Mouse (Mus musculus) cerebellum, adult 11-12 months (tissue): ENCODE data around the gene Phkb.
"Not testable (repeated sequence)": the region's sequence is repeated elsewhere in the genome, so short reads cannot be mapped to it uniquely, and the experiment has no call there.

ENCODE experiments used
- DNase-seq: peaks from one replicate; pipeline ENCODE4 v3.0.0; 2022

Gene Phkb

GRCm38 (mm10) chr8:85840657-85841488 is at the start of gene Phkb, which contains the start of gene Itfg1:
TSS of gene Phkb (plus strand) at chr8:85840959.
TSS of gene Itfg1 (minus strand) at chr8:85840921.
- DNase-seq = peak; percentile 85

- DNase-seq = not testable (repeated sequence)
These were observed 44.4 kb upstream of the Phkb start for GRCm38 (mm10) chr8:85796392-85796791.

GRCm38 (mm10) chr8:85800164-85800563 is 40.6 kb upstream of the Phkb start:
- no peak for DNase-seq

- no peak for DNase-seq
These were observed 39.4 kb upstream of the Phkb start for GRCm38 (mm10) chr8:85801408-85801807.

- DNase-seq = no peak
These were observed 27.1 kb upstream of the Phkb start for GRCm38 (mm10) chr8:85813621-85814020.

GRCm38 (mm10) chr8:85839916-85840656 is 673 bp upstream of the Phkb start:
- DNase-seq = no peak

GRCm38 (mm10) chr8:85841489-85841795 is 683 bp downstream of the Phkb start:
- DNase-seq = no peak

GRCm38 (mm10) chr8:85845887-85846286 is 5.1 kb downstream of the Phkb start:
- DNase-seq = no peak

- DNase-seq = no peak
These were observed 13.7 kb downstream of the Phkb start for GRCm38 (mm10) chr8:85854220-85855123.

- not testable (repeated sequence) for DNase-seq
These were observed 16.6 kb downstream of the Phkb start for GRCm38 (mm10) chr8:85857227-85857896.

- DNase-seq = no peak
These were observed 19.9 kb downstream of the Phkb start for GRCm38 (mm10) chr8:85860612-85861011.

- no peak for DNase-seq
These were observed 21.6 kb downstream of the Phkb start for GRCm38 (mm10) chr8:85862381-85862780.

GRCm38 (mm10) chr8:85871660-85872059 is 30.9 kb downstream of the Phkb start:
- no peak for DNase-seq

- DNase-seq = no peak
These were observed 37.2 kb downstream of the Phkb start for GRCm38 (mm10) chr8:85877976-85878375.

GRCm38 (mm10) chr8:85879624-85880023 is 38.9 kb downstream of the Phkb start:
- no peak for DNase-seq

GRCm38 (mm10) chr8:85884811-85885210 is 44.1 kb downstream of the Phkb start:
- DNase-seq = no peak

GRCm38 (mm10) chr8:85897636-85898035 is 56.9 kb downstream of the Phkb start:
- DNase-seq = no peak

- no peak for DNase-seq
These were observed 84.2 kb downstream of the Phkb start for GRCm38 (mm10) chr8:85924991-85925390.

- DNase-seq = no peak
These were observed 84.8 kb downstream of the Phkb start for GRCm38 (mm10) chr8:85925574-85925973.

- DNase-seq = peak; percentile 8
These were observed 85.3 kb downstream of the Phkb start for GRCm38 (mm10) chr8:85926107-85926506.

GRCm38 (mm10) chr8:85936148-85936547 is 95.4 kb downstream of the Phkb start:
- DNase-seq = no peak

GRCm38 (mm10) chr8:85937343-85937742 is 96.6 kb downstream of the Phkb start:
- DNase-seq = no peak

GRCm38 (mm10) chr8:85944820-85945219 is 104.1 kb downstream of the Phkb start:
- DNase-seq = no peak
